Mouse (Mus musculus) hindbrain, embryonic 12.5 days (tissue): ENCODE results near the gene Mis18a. TPM values are rescaled to one million over a fixed set of nuclear protein-coding genes. Genes with fewer than 3 reads are reported as not detected.

Experiments used
- ATAC-seq: fragments of 200-750 bp; cut with Nextera tagmentation; 2 replicates; pipeline ENCODE4 v1.8.0; 2017; ENCODE audit warnings: moderate TSS enrichment; ENCODE audit not compliant: low FRiP score
- H3K27ac ChIP-seq: fragments of 300-500 bp; sonication (generic); 2 replicates; pipeline ENCODE4 v1.5.1; 2016; ENCODE audit warnings: mild to moderate bottlenecking
- H3K27me3 ChIP-seq: fragments of 300-500 bp; sonication (generic); 2 replicates; pipeline ENCODE4 v1.6.1; 2016; ENCODE audit warnings: mild to moderate bottlenecking
- H3K36me3 ChIP-seq: fragments of 300-500 bp; sonication (generic); 2 replicates; pipeline ENCODE4 v1.6.1; 2016; ENCODE audit warnings: mild to moderate bottlenecking
- H3K4me1 ChIP-seq: fragments of 300-500 bp; sonication (generic); 2 replicates; pipeline ENCODE4 v1.6.1; 2016
- H3K4me2 ChIP-seq: fragments of 300-500 bp; sonication (generic); replicated peaks from 2 replicates; pipeline ENCODE4 v1.6.1; 2016; ENCODE audit warnings: mild to moderate bottlenecking
- H3K4me3 ChIP-seq: fragments of 300-500 bp; sonication (generic); 2 replicates; pipeline ENCODE4 v1.5.1; 2016; ENCODE audit warnings: mild to moderate bottlenecking
- H3K9ac ChIP-seq: fragments of 300-500 bp; sonication (generic); 2 replicates; pipeline ENCODE4 v1.6.1; 2016; ENCODE audit warnings: mild to moderate bottlenecking, moderate library complexity
- H3K9me3 ChIP-seq: fragments of 300-500 bp; sonication (generic); replicated peaks from 2 replicates; pipeline ENCODE4 v1.6.1; 2016; ENCODE audit warnings: mild to moderate bottlenecking
- WGBS: fragments of 180-500 bp; shearing (Covaris S2); methylation state at CpG from one replicate; pipeline ENCODE4 v1.1.7; 2016; 5-methylcytosine and 5-hydroxymethylcytosine counted together
- polyA plus RNA-seq: library from polyadenylated mRNA; unstranded; fragments of >200 nt; fragmentation: Nextera tagmentation; extraction: Ambion mirVana; gene quantifications from 2 replicates; pipeline ENCODE4 v1.2.1, GENCODE M21; 2016

Mis18a gene
- polyA plus RNA-seq, 1 experiment from 2014 or later, result 49.5 TPM

- ATAC-seq, result no peak
- H3K9me3 ChIP-seq, result no peaks in the 10 kb centered on the region; the same call in 1 of the 2 replicates
- H3K27ac ChIP-seq, result no peak overlapping the region
- no peak overlapping the region for H3K4me2 ChIP-seq
- H3K9ac ChIP-seq, result no peak overlapping the region
- no peak overlapping the region for H3K4me3 ChIP-seq
- H3K36me3 ChIP-seq, result no peaks in the 10 kb centered on the region
- no peaks in the 10 kb centered on the region for H3K27me3 ChIP-seq
- no peaks in the 10 kb centered on the region for H3K4me1 ChIP-seq
- WGBS, result 93% methylated on average over 6 of the region's 6 CpGs
Observed at GRCm38 (mm10) chr16:90674651-90675050, 52.6 kb downstream of the Mis18a start.

DNA sequence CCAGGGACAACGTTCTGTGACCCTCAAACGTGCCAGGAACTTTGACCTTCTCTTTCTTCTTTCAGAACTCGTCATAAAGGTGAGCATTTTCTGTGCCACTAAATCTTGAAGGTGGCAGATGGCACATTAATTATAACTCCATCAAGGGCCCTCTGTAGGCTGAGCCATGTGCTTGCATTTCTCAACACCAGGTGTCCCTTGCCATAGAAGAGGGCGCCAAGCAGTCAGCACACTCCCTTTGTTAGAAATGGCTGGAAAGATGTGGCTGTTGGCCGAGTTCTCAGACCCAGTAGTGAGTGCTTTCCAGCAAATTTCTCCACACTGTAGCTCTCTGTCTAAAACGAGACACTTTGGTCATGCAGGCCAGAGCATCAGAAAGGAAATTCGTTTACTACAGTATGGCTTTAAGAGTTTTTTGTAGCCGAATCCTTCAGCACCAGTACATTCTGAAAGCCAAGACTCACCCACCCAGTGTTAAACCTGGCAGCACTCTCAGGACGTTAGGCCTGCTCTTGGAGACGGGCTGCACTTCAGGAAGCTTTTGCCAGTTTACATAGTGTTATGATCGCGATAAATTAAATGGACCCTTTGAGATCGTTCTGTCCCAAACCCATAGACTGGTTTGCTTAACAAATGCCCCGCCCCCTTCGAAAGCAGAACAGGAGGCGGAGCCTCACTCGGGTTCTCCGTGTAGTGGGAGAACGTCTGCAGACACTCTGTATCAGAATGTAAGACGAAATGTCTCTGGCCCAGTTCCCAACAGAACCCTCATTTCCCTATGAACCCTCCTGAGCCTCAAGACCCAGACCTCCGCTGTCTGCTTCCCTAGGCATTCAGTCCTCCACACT is 53.5 kb downstream of the Mis18a start:
- ATAC-seq, result no peak
- Histone ChIP-seq H3K4me1 (no peaks in the 10 kb centered on the region), H3K27ac (no peak overlapping the region), H3K27me3 (no peaks in the 10 kb centered on the region), H3K9ac (no peak overlapping the region), H3K4me2 (no peak overlapping the region), H3K36me3 (no peaks in the 10 kb centered on the region), H3K4me3 (no peak overlapping the region), H3K9me3 (no peaks in the 10 kb centered on the region; the same call in 1 of the 2 replicates)
- WGBS, result 89% methylated on average over 21 of the region's 21 CpGs

Other genes starting within 250 kb of the Mis18a start
- 0.22 TPM in 1 of 2 replicates, not detected in the other for gene Mrap, start 10.8 kb upstream of the Mis18a start, polyA plus RNA-seq
- gene Urb1, start 83.0 kb upstream of the Mis18a start, polyA plus RNA-seq, result 12.6 and 13.8 TPM in 2 replicates
- 2.7 and 3.6 TPM in 2 replicates for gene Eva1c, start 99.3 kb upstream of the Mis18a start, polyA plus RNA-seq
- 46.8 and 49.8 TPM in 2 replicates for gene Cfap298, start 207.7 kb upstream of the Mis18a start, polyA plus RNA-seq